Mouse (Mus musculus) adrenal gland, adult 2 months (tissue): ENCODE data around the gene Cfap73. TPM values are rescaled to one million over a fixed set of nuclear protein-coding genes. Genes with fewer than 3 reads are reported as not detected.

Experiments
- DNase-seq: peaks from one replicate; pipeline ENCODE4 v3.0.0; 2021
- polyA plus RNA-seq: library from polyadenylated mRNA; depleted of rRNA; stranded (reverse); fragments of >200 nt; gene quantifications from 2 replicates; pipeline ENCODE4 v1.2.3, GENCODE M21; 2012; rRNA removed
- total RNA-seq, 2 experiments: library from RNA; stranded (reverse); gene quantifications; 2 replicates each; pipeline ENCODE4 v1.2.3; 2021

Gene Cfap73
- total and polyA plus RNA-seq, 3 experiments = 1.6 TPM; not detected in 2

DNA sequence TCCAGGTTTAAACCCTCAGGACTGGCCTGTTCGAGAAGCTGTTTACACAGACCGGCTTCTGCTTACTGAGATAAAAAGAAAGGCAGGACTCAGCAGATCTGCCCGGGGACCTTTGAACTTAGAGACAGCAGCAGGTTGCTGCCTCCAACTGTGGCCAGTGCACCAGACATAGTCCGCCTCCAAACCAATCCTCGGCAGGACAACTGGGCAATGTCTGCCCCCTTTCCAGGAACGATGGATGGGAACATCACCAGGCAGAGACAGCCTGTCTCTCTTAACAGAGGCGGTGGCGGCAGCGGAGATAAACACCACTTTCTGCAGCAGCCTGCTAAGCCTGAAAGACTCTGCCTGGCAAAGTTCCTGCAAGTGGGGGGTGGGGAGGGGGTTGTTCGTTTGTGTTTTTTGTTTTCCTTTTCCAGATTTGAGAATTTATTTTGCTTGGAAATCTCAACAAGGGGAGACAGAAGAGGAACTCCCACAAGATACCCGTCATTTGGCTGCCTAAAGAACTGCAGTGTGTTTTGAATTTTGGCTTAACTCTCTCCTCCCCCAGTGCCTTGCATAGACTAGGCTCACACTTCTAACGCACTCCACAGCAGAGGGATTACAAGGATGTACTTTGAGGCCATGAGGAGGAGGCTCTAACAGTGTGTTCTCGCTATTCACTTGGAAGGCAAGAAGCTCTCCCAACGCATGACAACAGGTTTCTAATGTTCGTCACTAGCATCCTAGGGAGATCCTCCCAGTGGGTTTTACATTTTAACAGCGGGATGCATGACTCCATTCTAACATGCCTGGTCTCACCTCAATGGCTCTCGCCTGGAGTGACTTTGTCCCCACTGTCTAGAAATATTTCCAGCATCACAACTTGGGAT lies 47.1 kb downstream of the Cfap73 start:
- no peak for DNase-seq

DNA sequence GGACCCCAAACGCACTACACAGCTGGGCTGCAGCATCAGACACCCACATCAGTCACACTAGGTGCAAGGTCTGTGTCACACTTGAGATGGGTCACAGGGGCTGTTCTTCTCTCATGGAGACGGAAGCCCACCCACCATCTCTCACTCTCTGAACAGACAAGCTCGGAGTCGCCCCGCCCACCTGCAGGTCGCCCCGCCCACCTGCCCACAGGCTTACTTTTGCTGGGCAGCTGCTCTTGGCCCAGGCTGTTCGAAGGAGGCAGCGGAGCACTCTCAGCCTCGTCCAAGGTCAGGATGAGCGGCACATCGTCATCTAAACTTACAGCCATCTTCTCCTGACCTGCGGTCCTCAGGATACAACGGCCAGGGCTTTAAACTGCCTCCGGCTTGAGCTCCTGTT lies 49.1 kb downstream of the Cfap73 start:
- no peak for DNase-seq

DNA sequence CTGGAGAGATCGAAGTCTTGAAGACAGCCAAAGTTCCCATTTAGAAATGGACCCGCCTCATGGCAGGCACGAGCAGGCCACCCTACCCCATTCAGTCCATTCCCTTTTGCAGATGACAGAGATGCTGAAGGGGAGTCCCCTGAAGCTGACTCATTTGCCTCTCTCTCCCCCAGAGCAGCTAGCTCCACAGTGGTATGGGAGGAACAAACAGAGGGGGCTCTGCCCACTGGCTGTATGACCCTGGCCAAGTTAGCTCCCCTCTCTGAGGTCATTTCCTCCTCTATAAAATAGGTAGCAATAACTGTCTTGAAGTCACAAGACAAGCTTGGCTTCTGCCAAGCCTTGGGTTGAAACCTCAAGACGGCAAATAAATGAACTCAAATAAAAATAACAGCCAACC lies 50.5 kb downstream of the Cfap73 start:
- no peak for DNase-seq

- DNase-seq = no peak
Measured at GRCm38 (mm10) chr5:120582002-120582401, 52.0 kb downstream of the Cfap73 start.

- DNase-seq = no peak
Measured at GRCm38 (mm10) chr5:120579898-120580626, 54.0 kb downstream of the Cfap73 start.

GRCm38 (mm10) chr5:120579211-120579897 lies 54.7 kb downstream of the Cfap73 start:
- peak; percentile 65 for DNase-seq

DNA sequence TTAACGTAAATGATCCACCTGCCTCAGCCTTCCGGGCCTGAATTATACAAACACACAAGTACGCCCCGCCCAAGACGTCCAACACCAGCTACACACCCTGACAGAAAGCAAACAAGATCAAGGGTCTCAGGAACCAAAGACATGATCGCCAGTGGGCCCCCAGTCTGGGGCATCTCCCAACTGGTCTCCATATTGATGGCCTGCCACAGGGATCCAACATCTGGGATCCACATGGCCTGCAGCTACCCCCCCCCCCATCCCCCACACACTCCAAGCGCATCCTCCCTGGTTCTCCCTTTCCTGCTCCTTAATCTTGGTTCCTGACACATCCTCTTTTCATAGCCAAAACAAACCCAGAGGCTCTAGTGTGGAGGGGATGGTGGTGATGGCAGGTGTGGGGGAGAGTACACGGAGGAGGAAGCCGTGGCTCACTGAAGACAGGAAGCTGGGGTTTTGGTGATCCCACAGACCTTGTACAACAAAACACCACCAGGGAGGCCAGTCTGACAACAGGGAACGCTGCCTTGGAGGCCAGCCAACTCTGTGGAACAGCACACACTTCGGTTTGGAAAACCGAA lies 55.4 kb downstream of the Cfap73 start:
- peak; percentile 55 for DNase-seq

Other genes with a start within 250 kb of the Cfap73 start
- not detected for gene Lhx5, start 202.5 kb downstream of the Cfap73 start, total RNA-seq
- gene Lhx5, start 202.5 kb downstream of the Cfap73 start, polyA plus RNA-seq = not detected in 2 replicates
- gene Sdsl, start 161.4 kb downstream of the Cfap73 start, total RNA-seq = 10 to 100 TPM; 46.3 to 71.9 TPM
- 114 and 115 TPM in 2 replicates for gene Sdsl, start 161.4 kb downstream of the Cfap73 start, polyA plus RNA-seq
- gene Sds, start 157.7 kb downstream of the Cfap73 start, total RNA-seq = under 1 TPM in 1 of 2 experiments, not detected in 1; 0.55 TPM
- gene Sds, start 157.7 kb downstream of the Cfap73 start, polyA plus RNA-seq = 1.2 TPM in 1 of 2 replicates, not detected in the other
- 10 to 100 TPM; 85.2 to 91.3 TPM for gene Plbd2, start 130.6 kb downstream of the Cfap73 start, total RNA-seq
- 70.2 and 92.9 TPM in 2 replicates for gene Plbd2, start 130.6 kb downstream of the Cfap73 start, polyA plus RNA-seq
- 10 to 100 TPM; 25.5 to 46.3 TPM for gene Slc8b1, start 123.1 kb downstream of the Cfap73 start, total RNA-seq
- 40.1 and 49.3 TPM in 2 replicates for gene Slc8b1, start 123.1 kb downstream of the Cfap73 start, polyA plus RNA-seq
- gene Tpcn1, start 45.6 kb downstream of the Cfap73 start, total RNA-seq = 10 to 100 TPM; 38.1 to 51.3 TPM
- gene Tpcn1, start 45.6 kb downstream of the Cfap73 start, polyA plus RNA-seq = 48.9 and 59.8 TPM in 2 replicates
- gene Iqcd, start 45.2 kb downstream of the Cfap73 start, total RNA-seq = under 1 TPM; 0.29 to 0.55 TPM
- gene Iqcd, start 45.2 kb downstream of the Cfap73 start, polyA plus RNA-seq = 0.29 and 0.49 TPM in 2 replicates
- 10 to 100 TPM; 11.6 to 22.7 TPM for gene Rita1, start 21.6 kb downstream of the Cfap73 start, total RNA-seq
- gene Rita1, start 21.6 kb downstream of the Cfap73 start, polyA plus RNA-seq = 32.5 and 33.5 TPM in 2 replicates
- gene Ddx54, start 21.5 kb downstream of the Cfap73 start, total RNA-seq = 10 to 100 TPM; 46.8 to 49.5 TPM
- 42.7 and 49.6 TPM in 2 replicates for gene Ddx54, start 21.5 kb downstream of the Cfap73 start, polyA plus RNA-seq
- gene Rasal1, start 14.6 kb upstream of the Cfap73 start, total RNA-seq = 10 to 100 TPM in 1 of 2 experiments, 1 to 10 TPM in 1; 4.6 to 16.1 TPM
- 19.0 and 19.2 TPM in 2 replicates for gene Rasal1, start 14.6 kb upstream of the Cfap73 start, polyA plus RNA-seq
- 10 to 100 TPM; 12.8 to 13.4 TPM for gene Dtx1, start 77.7 kb upstream of the Cfap73 start, total RNA-seq
- gene Dtx1, start 77.7 kb upstream of the Cfap73 start, polyA plus RNA-seq = 28.5 and 28.6 TPM in 2 replicates
- gene Oas2, start 115.6 kb upstream of the Cfap73 start, total RNA-seq = under 1 TPM; 0.55 to 0.92 TPM
- 3.5 and 3.7 TPM in 2 replicates for gene Oas2, start 115.6 kb upstream of the Cfap73 start, polyA plus RNA-seq
- gene Oas3, start 143.4 kb upstream of the Cfap73 start, total RNA-seq = under 1 TPM; 0.31 to 0.72 TPM
- gene Oas3, start 143.4 kb upstream of the Cfap73 start, polyA plus RNA-seq = 1.5 and 1.6 TPM in 2 replicates
- not detected for gene Oas1e, start 161.3 kb upstream of the Cfap73 start, total RNA-seq
- not detected in 2 replicates for gene Oas1e, start 161.3 kb upstream of the Cfap73 start, polyA plus RNA-seq
- gene Oas1c, start 178.3 kb upstream of the Cfap73 start, total RNA-seq = under 1 TPM; 0.49 to 0.97 TPM
- 1.0 and 2.8 TPM in 2 replicates for gene Oas1c, start 178.3 kb upstream of the Cfap73 start, polyA plus RNA-seq
- gene Oas1f, start 213.1 kb upstream of the Cfap73 start, total RNA-seq = not detected
- not detected in 2 replicates for gene Oas1f, start 213.1 kb upstream of the Cfap73 start, polyA plus RNA-seq
- not detected for gene Oas1h, start 227.2 kb upstream of the Cfap73 start, total RNA-seq
- not detected in 2 replicates for gene Oas1h, start 227.2 kb upstream of the Cfap73 start, polyA plus RNA-seq